Mouse (Mus musculus) embryonic fibroblast, embryonic 13.5 days (primary cell): ENCODE results near the gene Clip4.

Experiments
- CTCF ChIP-seq: IDR thresholded peaks from 2 replicates; pipeline ENCODE4 v1.5.1; 2011; ENCODE audit warnings: mild to moderate bottlenecking, control low read depth, low read length, moderate library complexity, borderline replicate concordance; ENCODE audit not compliant: insufficient read depth
- POLR2A ChIP-seq: IDR thresholded peaks from 2 replicates; pipeline ENCODE4 v1.6.1; 2011; ENCODE audit warnings: low read depth, mild to moderate bottlenecking, control low read depth, low read length, moderate library complexity

DNA sequence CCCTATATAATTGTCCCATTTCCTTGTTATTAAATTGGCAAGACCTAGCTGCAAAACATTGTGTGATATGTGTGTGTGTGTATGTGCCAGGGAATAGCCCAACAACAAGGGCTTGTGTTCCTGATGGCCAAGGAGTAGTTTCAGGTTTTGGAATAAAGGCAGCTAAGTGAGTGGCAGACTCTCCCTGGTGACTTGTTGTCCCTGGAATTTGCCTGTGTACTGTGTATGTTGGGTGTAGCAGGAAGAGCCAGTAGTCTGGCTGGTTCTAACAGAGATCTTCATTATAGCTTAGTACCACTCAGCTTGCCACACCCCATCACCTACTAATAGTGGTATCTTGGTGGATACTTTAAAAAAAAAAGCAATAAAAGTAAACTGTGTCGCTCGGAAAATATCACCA, 12.2 kb downstream of the Clip4 start:
- TF ChIP-seq CTCF (no peak), POLR2A (no peak)
